Mouse (Mus musculus) CH12.LX (cell line): ENCODE measurements around the gene Elk1. TPM values are rescaled to one million over a fixed set of nuclear protein-coding genes. Genes with fewer than 3 reads are reported as not detected.

ENCODE experiments used
- DNase-seq: peaks from one replicate; pipeline ENCODE4 v3.0.0-alpha.2; 2013; ENCODE audit errors: extremely low read depth
- H3K27ac ChIP-seq: 2 replicates; pipeline ENCODE4 v1.5.1; 2012; ENCODE audit warnings: low read depth, mild to moderate bottlenecking, control low read depth, moderate library complexity; ENCODE audit not compliant: insufficient read depth
- H3K27me3 ChIP-seq: replicated peaks from 2 replicates; pipeline ENCODE3; 2012; ENCODE audit warnings: inconsistent platforms
- H3K36me3 ChIP-seq, 2 experiments: replicated peaks in 1 of 2; 2 replicates each; pipeline versions ENCODE3 to v1.6.1; 2012; ENCODE audit warnings: inconsistent platforms in 1 of 2, low read length in 1 of 2, mild to moderate bottlenecking in 1 of 2, mixed read lengths in 1 of 2, moderate library complexity in 1 of 2; ENCODE audit not compliant: control insufficient read depth in 1 of 2, insufficient read depth in 1 of 2
- H3K4me1 ChIP-seq, 2 experiments: 2 replicates each; pipeline ENCODE4 v1.6.1; 2012; ENCODE audit warnings: inconsistent platforms in 1 of 2, moderate library complexity in 1 of 2; ENCODE audit not compliant: insufficient read depth in 2 of 2, control insufficient read depth in 1 of 2
- H3K4me2 ChIP-seq: 2 replicates; pipeline ENCODE4 v1.6.1; 2012; ENCODE audit warnings: low read depth, mild to moderate bottlenecking, control low read depth; ENCODE audit not compliant: poor library complexity, insufficient read depth, severe bottlenecking
- H3K4me3 ChIP-seq, 3 experiments: fragments of 150-350 bp in 1 of 3; sonication (generic) in 1 of 3; replicated peaks in 1 of 3; 2 replicates each; pipeline versions ENCODE3 to v1.5.1; 2011 to 2012; ENCODE audit warnings: low read depth in 2 of 3, low read length in 2 of 3, mild to moderate bottlenecking in 2 of 3, moderate library complexity in 2 of 3, control low read depth in 1 of 3, improper control_type of control experiment in 1 of 3, inconsistent platforms in 1 of 3, mixed read lengths in 1 of 3; ENCODE audit not compliant: poor library complexity in 1 of 3
- H3K79me2 ChIP-seq: replicated peaks from 2 replicates; pipeline ENCODE4 v1.6.1; 2012; ENCODE audit warnings: mild to moderate bottlenecking, moderate library complexity; ENCODE audit not compliant: control insufficient read depth, poor library complexity, insufficient read depth, severe bottlenecking; ENCODE audit errors: extremely low read depth
- H3K9ac ChIP-seq: 2 replicates; pipeline ENCODE4 v1.6.1; 2012; ENCODE audit warnings: low read depth, mild to moderate bottlenecking, control low read depth, moderate library complexity; ENCODE audit not compliant: insufficient read depth
- H3K9me3 ChIP-seq: replicated peaks from 2 replicates; pipeline ENCODE3; 2012; ENCODE audit warnings: low read length, inconsistent platforms, mixed read lengths
- BHLHE40 ChIP-seq: IDR thresholded peaks from 2 replicates; pipeline ENCODE4 v1.6.1; 2011; ENCODE audit warnings: mild to moderate bottlenecking, low read depth, low read length, improper control_type of control experiment
- CHD1 ChIP-seq: IDR thresholded peaks from 2 replicates; pipeline ENCODE4 v1.6.1; 2012; ENCODE audit warnings: low read depth, low read length, improper control_type of control experiment, inconsistent platforms
- CHD2 ChIP-seq: IDR thresholded peaks from 2 replicates; pipeline ENCODE4 v1.6.1; 2011; ENCODE audit warnings: low read length, improper control_type of control experiment
- CTCF ChIP-seq, 2 experiments: IDR thresholded peaks in 1 of 2; conservative IDR thresholded peaks in 1 of 2; 2 replicates each; pipeline ENCODE4 v1.5.1; 2011 to 2012; ENCODE audit warnings: low read depth in 2 of 2, low read length in 2 of 2, improper control_type of control experiment in 1 of 2, inconsistent platforms in 1 of 2, mild to moderate bottlenecking in 1 of 2, moderate library complexity in 1 of 2
- E2F4 ChIP-seq: IDR thresholded peaks from 2 replicates; pipeline ENCODE4 v1.6.1; 2011; ENCODE audit warnings: low read depth, low read length, improper control_type of control experiment; ENCODE audit not compliant: insufficient replicate concordance
- ELF1 ChIP-seq: IDR thresholded peaks from 2 replicates; pipeline ENCODE4 v1.6.1; 2014; ENCODE audit warnings: low read depth, mild to moderate bottlenecking, inconsistent platforms, low read length, improper control_type of control experiment
- EP300 ChIP-seq: IDR thresholded peaks from 2 replicates; pipeline ENCODE4 v1.6.1; 2011; ENCODE audit warnings: low read length, improper control_type of control experiment
- ETS1 ChIP-seq: conservative IDR thresholded peaks from 2 replicates; pipeline ENCODE4 v1.6.1; 2012; ENCODE audit warnings: low read depth, mild to moderate bottlenecking, inconsistent platforms, low read length, improper control_type of control experiment, moderate library complexity
- HCFC1 ChIP-seq: IDR thresholded peaks from 2 replicates; pipeline ENCODE4 v1.6.1; 2012; ENCODE audit warnings: low read depth, mild to moderate bottlenecking, inconsistent platforms, low read length, improper control_type of control experiment
- IRF4 ChIP-seq: IDR thresholded peaks from 2 replicates; pipeline ENCODE4 v1.6.1; 2014; ENCODE audit warnings: low read depth, mild to moderate bottlenecking, inconsistent platforms, low read length, improper control_type of control experiment
- JUN ChIP-seq: IDR thresholded peaks from 2 replicates; pipeline ENCODE4 v1.6.1; 2011; ENCODE audit warnings: low read depth, mild to moderate bottlenecking, low read length, improper control_type of control experiment, moderate library complexity; ENCODE audit not compliant: insufficient read depth
- MAFK ChIP-seq: IDR thresholded peaks from 2 replicates; pipeline ENCODE4 v1.6.1; 2011; ENCODE audit warnings: low read length, improper control_type of control experiment; ENCODE audit not compliant: insufficient replicate concordance
- MAX ChIP-seq: IDR thresholded peaks from 2 replicates; pipeline ENCODE4 v1.6.1; 2011; ENCODE audit warnings: low read length, improper control_type of control experiment
- MEF2A ChIP-seq: IDR thresholded peaks from 2 replicates; pipeline ENCODE4 v1.6.1; 2014; ENCODE audit warnings: low read depth, mild to moderate bottlenecking, inconsistent platforms, low read length, improper control_type of control experiment, borderline replicate concordance
- MYC ChIP-seq: IDR thresholded peaks from 2 replicates; pipeline ENCODE4 v1.6.1; 2011; ENCODE audit warnings: low read depth, mild to moderate bottlenecking, improper control_type of control experiment, low read length
- NELFE ChIP-seq: IDR thresholded peaks from 2 replicates; pipeline ENCODE4 v1.6.1; 2011; ENCODE audit warnings: low read depth, low read length, improper control_type of control experiment
- PAX5 ChIP-seq: IDR thresholded peaks from 2 replicates; pipeline ENCODE4 v1.6.1; 2012; ENCODE audit warnings: low read length, inconsistent platforms, mixed read lengths
- POLR2AphosphoS2 ChIP-seq: IDR thresholded peaks from 2 replicates; pipeline ENCODE4 v1.6.1; 2011; ENCODE audit warnings: low read depth, low read length, improper control_type of control experiment
- RAD21 ChIP-seq: IDR thresholded peaks from 2 replicates; pipeline ENCODE4 v1.6.1; 2011; ENCODE audit warnings: low read depth, mild to moderate bottlenecking, low read length, improper control_type of control experiment, moderate library complexity
- RCOR1 ChIP-seq: conservative IDR thresholded peaks from 2 replicates; pipeline ENCODE4 v1.6.1; 2012; ENCODE audit warnings: low read depth, mild to moderate bottlenecking, inconsistent platforms, low read length, improper control_type of control experiment
- SMC3 ChIP-seq: IDR thresholded peaks from 2 replicates; pipeline ENCODE4 v1.6.1; 2011; ENCODE audit warnings: low read depth, low read length, improper control_type of control experiment
- TBP ChIP-seq: conservative IDR thresholded peaks from 2 replicates; pipeline ENCODE4 v1.6.1; 2011; ENCODE audit warnings: low read depth, low read length, improper control_type of control experiment
- TCF12 ChIP-seq: IDR thresholded peaks from 2 replicates; pipeline ENCODE4 v1.6.1; 2014; ENCODE audit warnings: low read depth, mild to moderate bottlenecking, inconsistent platforms, low read length, improper control_type of control experiment
- UBTF ChIP-seq: IDR thresholded peaks from 2 replicates; pipeline ENCODE4 v1.6.1; 2012; ENCODE audit warnings: low read depth, mild to moderate bottlenecking, inconsistent platforms, low read length, improper control_type of control experiment, moderate library complexity
- ZC3H11A ChIP-seq: IDR thresholded peaks from 2 replicates; pipeline ENCODE4 v1.6.1; 2012; ENCODE audit warnings: low read depth, mild to moderate bottlenecking, inconsistent platforms, low read length, improper control_type of control experiment
- ZNF384 ChIP-seq: IDR thresholded peaks from 2 replicates; pipeline ENCODE4 v1.6.1; 2012; ENCODE audit warnings: low read depth, low read length, improper control_type of control experiment, inconsistent platforms
- dilution Hi-C: fragments of 300-500 bp; cut with MboI; formaldehyde crosslinking; loops from 2 replicates; pipeline ENCODE4 v1.14.3; 2020; ENCODE audit warnings: low sequenced_read_pairs; ENCODE audit not compliant: extremely low pct_unique_long_range_greater_than_20kb, extremely low pct_ligation_motif_present
- in situ Hi-C: fragments of 300-500 bp; cut with MboI; formaldehyde crosslinking; loops from 3 replicates; pipeline ENCODE4 v1.14.3; 2019; ENCODE audit warnings: low sequenced_read_pairs, low pct_ligation_motif_present, low pct_unique_long_range_greater_than_20kb, mixed read lengths
- polyA plus RNA-seq: library from polyadenylated mRNA; unstranded; fragments of >175 nt; gene quantifications from 2 replicates; pipeline ENCODE4 v1.2.1, GENCODE M21; 2012; ENCODE audit warnings: low read depth; ENCODE audit not compliant: insufficient read length
- total RNA-seq, 2 experiments: library from RNA; depleted of rRNA; stranded (reverse); fragments of 300-350 nt in 1 of 2; fragments of >200 nt in 1 of 2; gene quantifications; 2 replicates each; pipeline ENCODE4 v1.2.3; 2012 to 2014

The Elk1 gene
- total and polyA plus RNA-seq, 3 experiments, result 3.5 to 8.3 (median 4.8) TPM

GRCm38 (mm10) chrX:20946055-20946454, 4.4 kb downstream of the Elk1 start:
- Histone ChIP-seq H3K9ac (no peak overlapping the region), H3K27me3 (no peaks in the 10 kb centered on the region), H3K36me3 (peaks cover 3 to 6% of the 10 kb centered on the region in 2 experiments), H3K4me3 (no peak overlapping the region), H3K4me1 (peaks cover 0 to 3% of the 10 kb centered on the region in 2 experiments; a peak in 1 of 4 replicates), H3K9me3 (no peaks in the 10 kb centered on the region), H3K79me2 (no peaks in the 10 kb centered on the region), H3K27ac (no peak overlapping the region), H3K4me2 (no peak overlapping the region)
- no peak for TF ChIP-seq MEF2A
- TF ChIP-seq CTCF (conservative IDR thresholded peaks at IDR 0.05 in 1 of 2, IDR thresholded peaks at IDR 0.05 in 1 of 2; ENCODE audit: low read depth in 2 of 2, low read length in 2 of 2), result peak; percentile 18 to 65; a peak in 2 of 4 replicates
- peak; percentile 51 for TF ChIP-seq RAD21
- no peak for TF ChIP-seq MAX
- peak; percentile 67 for TF ChIP-seq SMC3
- dilution Hi-C loops (no loop called here), in situ Hi-C loops (loop anchor here (25.0 kb wide), 1 partner anchor 284 kb away; the partner anchor contains the start of gene Uba1)
- DNase-seq, result peak; percentile 38

- H3K4me3 ChIP-seq, result no peak overlapping the region
- dilution Hi-C loops, result no loop called here
- H3K9ac ChIP-seq, result no peak overlapping the region
- DNase-seq, result peak; percentile 82
- TF ChIP-seq NELFE (0 out of 2 replicates have a peak, but pooled peaks have one; percentile 17), CHD2 (peak; percentile 81), RCOR1 (peak; percentile 65; the same call in 1 of the 2 replicates), POLR2AphosphoS2 (no peak), TBP (no peak), ELF1 (0 out of 2 replicates have a peak, but pooled peaks have one; percentile 13), CHD1 (no peak), JUN (peak; percentile 35; the same call in 1 of the 2 replicates), BHLHE40 (peak; percentile 94), TCF12 (peak; percentile 74), E2F4 (no peak), ZNF384 (peak; percentile 38), ZC3H11A (no peak), MYC (peak; percentile 64; the same call in 1 of the 2 replicates), ETS1 (peak; percentile 70), MEF2A (peak; percentile 69), MAX (0 out of 2 replicates have a peak, but pooled peaks have one; percentile 13), HCFC1 (no peak), IRF4 (peak; percentile 93), EP300 (peak; percentile 92), PAX5 (no peak), MAFK (peak; percentile 74), UBTF (no peak)
- no peaks in the 10 kb centered on the region for H3K9me3 ChIP-seq
- H3K27me3 ChIP-seq, result no peaks in the 10 kb centered on the region
- no peaks in the 10 kb centered on the region for H3K79me2 ChIP-seq
- H3K4me2 ChIP-seq, result peak overlapping the region; percentile 44
- in situ Hi-C loops, result loop anchor here (25.0 kb wide), 1 partner anchor 270 kb away; the partner anchor contains the start of gene Uba1
- H3K4me1 ChIP-seq, result peaks cover 5 to 31% of the 10 kb centered on the region in 2 experiments
- H3K36me3 ChIP-seq, result peaks cover 21 to 41% of the 10 kb centered on the region in 2 experiments
- peak overlapping the region; percentile 71; the same call in 1 of the 2 replicates for H3K27ac ChIP-seq
Measured at GRCm38 (mm10) chrX:20931963-20932362, 18.4 kb downstream of the Elk1 start.
